Mouse (Mus musculus) intestine, postnatal 0 days (tissue): ENCODE measurements around the gene Nup85. TPM values are rescaled to one million over a fixed set of nuclear protein-coding genes. Genes with fewer than 3 reads are reported as not detected.

Experiments used
- ATAC-seq: fragments of 200-750 bp; cut with Nextera tagmentation; 2 replicates; pipeline ENCODE4 v1.8.0; 2017; ENCODE audit warnings: mild to moderate bottlenecking, moderate TSS enrichment, moderate library complexity
- H3K27ac ChIP-seq: fragments of 300-500 bp; sonication (generic); 2 replicates; pipeline ENCODE4 v1.5.1; 2014; ENCODE audit warnings: mild to moderate bottlenecking, low read depth, low read length, moderate library complexity
- H3K27me3 ChIP-seq: fragments of 300-500 bp; sonication (generic); replicated peaks from 2 replicates; pipeline ENCODE4 v1.6.1; 2014; ENCODE audit warnings: low read length, mixed read lengths; ENCODE audit not compliant: control insufficient read depth, insufficient read depth
- H3K36me3 ChIP-seq: fragments of 300-500 bp; sonication (generic); 2 replicates; pipeline ENCODE4 v1.6.1; 2014; ENCODE audit warnings: mild to moderate bottlenecking, moderate library complexity; ENCODE audit not compliant: control insufficient read depth, insufficient read depth
- H3K4me1 ChIP-seq: fragments of 300-500 bp; sonication (generic); replicated peaks from 2 replicates; pipeline ENCODE4 v1.6.1; 2014; ENCODE audit warnings: antibody characterized with exemption, low read length, mixed read lengths; ENCODE audit not compliant: control insufficient read depth, insufficient read depth
- H3K4me2 ChIP-seq: fragments of 300-500 bp; sonication (generic); replicated peaks from 2 replicates; pipeline ENCODE4 v1.6.1; 2014; ENCODE audit warnings: low read depth, mild to moderate bottlenecking, moderate library complexity
- H3K4me3 ChIP-seq: fragments of 300-500 bp; sonication (generic); 2 replicates; pipeline ENCODE4 v1.5.1; 2014; ENCODE audit warnings: low read depth, low read length
- H3K9ac ChIP-seq: fragments of 300-500 bp; sonication (generic); 2 replicates; pipeline ENCODE4 v1.6.1; 2014; ENCODE audit warnings: mild to moderate bottlenecking, low read depth, low read length
- H3K9me3 ChIP-seq: fragments of 300-500 bp; sonication (generic); 2 replicates; pipeline ENCODE4 v1.6.1; 2016; ENCODE audit warnings: mixed run types; ENCODE audit not compliant: control insufficient read depth
- CTCF ChIP-seq: sonication (generic); IDR thresholded peaks from 2 replicates; pipeline ENCODE4 v1.5.1; 2016; ENCODE audit warnings: low read depth, mild to moderate bottlenecking, control low read depth, antibody characterized with exemption, moderate library complexity
- WGBS: fragments of 180-500 bp; shearing (Covaris S2); extraction: QIAGEN DNeasy Blood & Tissue Kit; methylation state at CpG from one replicate; pipeline ENCODE4 v1.1.7; 2014; 5-methylcytosine and 5-hydroxymethylcytosine counted together
- polyA plus RNA-seq: library from polyadenylated mRNA; unstranded; fragments of >200 nt; fragmentation: Nextera tagmentation; extraction: Ambion mirVana; gene quantifications from 2 replicates; pipeline ENCODE4 v1.2.1, GENCODE M21; 2015

Gene Nup85
- polyA plus RNA-seq, 1 experiment from 2014 or later = 30.4 TPM

- Histone ChIP-seq H3K36me3 (peaks cover 49% of the 10 kb centered on the region; the same call in 1 of the 2 replicates), H3K27ac (no peak overlapping the region), H3K9ac (no peak overlapping the region), H3K4me1 (no peaks in the 10 kb centered on the region), H3K4me3 (no peak overlapping the region), H3K9me3 (no peaks in the 10 kb centered on the region), H3K27me3 (no peaks in the 10 kb centered on the region), H3K4me2 (no peak overlapping the region)
- ATAC-seq = no peak
- 90% methylated on average over 16 of the region's 16 CpGs for WGBS
- no peak for TF ChIP-seq CTCF
Observed at GRCm38 (mm10) chr11:115618732-115619516, 54.7 kb downstream of the Nup85 start.

DNA sequence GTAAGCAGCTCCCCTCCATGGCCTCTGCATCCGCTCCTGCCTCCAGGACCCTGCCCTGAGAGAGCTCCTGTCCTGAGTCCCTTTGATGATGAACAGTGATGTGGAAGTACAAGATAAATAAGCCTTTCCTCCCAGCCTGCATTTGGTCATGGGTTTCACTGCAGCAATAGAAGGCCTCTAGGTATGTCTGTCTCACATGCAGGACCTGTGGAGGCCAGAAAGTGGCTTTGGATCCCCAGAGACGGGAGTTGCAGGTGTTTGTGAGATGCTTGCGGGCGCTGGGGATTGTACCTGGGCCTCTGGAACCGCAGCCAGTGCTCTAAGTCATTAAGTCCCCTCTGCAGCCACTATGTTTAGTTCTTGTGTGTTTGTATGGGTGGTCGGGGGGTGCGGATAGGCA is 55.7 kb downstream of the Nup85 start:
- no peak for TF ChIP-seq CTCF
- no peak for ATAC-seq
- peaks cover 44% of the 10 kb centered on the region; the same call in 1 of the 2 replicates for H3K36me3 ChIP-seq
- H3K27ac ChIP-seq = no peak overlapping the region
- no peaks in the 10 kb centered on the region for H3K9me3 ChIP-seq
- H3K4me3 ChIP-seq = no peak overlapping the region
- no peak overlapping the region for H3K4me2 ChIP-seq
- H3K27me3 ChIP-seq = no peaks in the 10 kb centered on the region
- no peaks in the 10 kb centered on the region for H3K4me1 ChIP-seq
- WGBS = 95% methylated on average over 7 of the region's 7 CpGs
- no peak overlapping the region for H3K9ac ChIP-seq

DNA sequence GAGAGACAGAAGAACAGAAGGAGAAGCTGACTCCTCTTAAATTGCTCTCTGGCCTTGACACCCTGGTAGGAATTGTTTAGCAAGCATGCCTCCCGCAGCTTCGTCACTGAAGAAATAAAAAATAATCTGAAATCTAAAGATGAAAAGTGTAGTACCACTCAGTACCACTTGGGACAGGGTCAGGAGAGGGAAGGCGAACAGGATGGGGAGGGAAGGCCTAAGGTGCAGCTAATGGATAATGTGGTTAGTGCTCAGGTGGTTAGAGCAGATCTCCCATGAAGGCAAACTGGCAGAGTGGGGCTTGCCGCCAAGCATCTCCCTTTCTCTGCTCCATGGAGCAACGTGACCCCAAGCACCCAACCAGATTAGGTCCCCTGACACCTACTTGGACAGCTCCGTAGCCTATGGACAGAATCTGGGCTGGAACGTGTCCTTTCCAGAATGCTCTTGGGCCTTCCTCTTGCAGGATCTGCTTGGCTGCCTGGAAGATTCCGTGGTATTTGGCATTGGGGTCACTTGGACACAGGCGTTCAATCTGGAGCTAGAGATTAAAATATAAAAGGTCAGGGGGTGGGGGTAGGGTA is 59.3 kb downstream of the Nup85 start:
- Histone ChIP-seq H3K4me3 (no peak overlapping the region), H3K27ac (no peak overlapping the region), H3K27me3 (no peaks in the 10 kb centered on the region), H3K4me2 (no peak overlapping the region), H3K4me1 (no peaks in the 10 kb centered on the region; the same call in 1 of the 2 replicates), H3K9me3 (no peaks in the 10 kb centered on the region), H3K36me3 (peaks cover 35% of the 10 kb centered on the region; the same call in 1 of the 2 replicates), H3K9ac (no peak overlapping the region)
- WGBS = 74% methylated on average over 9 of the region's 9 CpGs
- TF ChIP-seq CTCF = peak; percentile 70
- ATAC-seq = no peak

DNA sequence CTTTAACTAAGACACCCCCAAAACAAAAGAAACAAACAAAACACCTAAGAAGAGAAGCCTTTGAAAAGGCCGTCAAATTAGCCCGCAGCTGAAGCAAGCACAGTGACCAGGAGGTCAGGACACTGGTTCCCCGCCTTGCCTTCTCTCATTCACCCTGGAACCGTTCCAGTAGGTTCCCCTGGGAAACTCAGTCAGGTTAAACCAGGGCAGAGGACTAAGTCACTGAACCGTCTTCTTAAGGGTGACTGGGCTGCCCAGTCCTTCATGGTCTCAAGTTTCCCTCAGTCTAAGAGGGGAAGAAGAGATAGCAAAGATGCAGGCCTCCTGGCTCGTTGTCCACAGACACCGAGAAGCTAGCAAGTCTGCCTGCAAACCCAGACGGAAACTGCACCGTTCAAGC is 61.6 kb downstream of the Nup85 start:
- peaks cover 22% of the 10 kb centered on the region; the same call in 1 of the 2 replicates for H3K36me3 ChIP-seq
- no peak for TF ChIP-seq CTCF
- H3K27me3 ChIP-seq = no peaks in the 10 kb centered on the region
- WGBS = 71% methylated on average over 9 of the region's 9 CpGs
- no peaks in the 10 kb centered on the region; the same call in 1 of the 2 replicates for H3K4me1 ChIP-seq
- H3K9me3 ChIP-seq = no peaks in the 10 kb centered on the region
- no peak overlapping the region for H3K9ac ChIP-seq
- no peak overlapping the region for H3K4me2 ChIP-seq
- no peak for ATAC-seq
- no peak overlapping the region for H3K4me3 ChIP-seq
- no peak overlapping the region for H3K27ac ChIP-seq

- TF ChIP-seq CTCF = no peak
- H3K4me3 ChIP-seq = peak overlapping the region; percentile 64
- ATAC-seq = no peak
- H3K9ac ChIP-seq = peak overlapping the region; percentile 45; the same call in 1 of the 2 replicates
- H3K27ac ChIP-seq = no peak overlapping the region
- no peaks in the 10 kb centered on the region; the same call in 1 of the 2 replicates for H3K4me1 ChIP-seq
- 40% methylated on average over 11 of the region's 11 CpGs for WGBS
- H3K9me3 ChIP-seq = no peaks in the 10 kb centered on the region
- H3K27me3 ChIP-seq = no peaks in the 10 kb centered on the region
- peak overlapping the region; percentile 83 for H3K4me2 ChIP-seq
- peaks cover 14% of the 10 kb centered on the region; the same call in 1 of the 2 replicates for H3K36me3 ChIP-seq
Observed at GRCm38 (mm10) chr11:115626824-115627616, 62.8 kb downstream of the Nup85 start.
